Mouse (Mus musculus): ENCODE results near the gene Fam71e1. TPM values are rescaled to one million over a fixed set of nuclear protein-coding genes. Genes with fewer than 3 reads are reported as not detected.

Fam71e1 gene
- polyA plus RNA-seq, 1 experiment from 2014 or later: 4.4 TPM

DNA sequence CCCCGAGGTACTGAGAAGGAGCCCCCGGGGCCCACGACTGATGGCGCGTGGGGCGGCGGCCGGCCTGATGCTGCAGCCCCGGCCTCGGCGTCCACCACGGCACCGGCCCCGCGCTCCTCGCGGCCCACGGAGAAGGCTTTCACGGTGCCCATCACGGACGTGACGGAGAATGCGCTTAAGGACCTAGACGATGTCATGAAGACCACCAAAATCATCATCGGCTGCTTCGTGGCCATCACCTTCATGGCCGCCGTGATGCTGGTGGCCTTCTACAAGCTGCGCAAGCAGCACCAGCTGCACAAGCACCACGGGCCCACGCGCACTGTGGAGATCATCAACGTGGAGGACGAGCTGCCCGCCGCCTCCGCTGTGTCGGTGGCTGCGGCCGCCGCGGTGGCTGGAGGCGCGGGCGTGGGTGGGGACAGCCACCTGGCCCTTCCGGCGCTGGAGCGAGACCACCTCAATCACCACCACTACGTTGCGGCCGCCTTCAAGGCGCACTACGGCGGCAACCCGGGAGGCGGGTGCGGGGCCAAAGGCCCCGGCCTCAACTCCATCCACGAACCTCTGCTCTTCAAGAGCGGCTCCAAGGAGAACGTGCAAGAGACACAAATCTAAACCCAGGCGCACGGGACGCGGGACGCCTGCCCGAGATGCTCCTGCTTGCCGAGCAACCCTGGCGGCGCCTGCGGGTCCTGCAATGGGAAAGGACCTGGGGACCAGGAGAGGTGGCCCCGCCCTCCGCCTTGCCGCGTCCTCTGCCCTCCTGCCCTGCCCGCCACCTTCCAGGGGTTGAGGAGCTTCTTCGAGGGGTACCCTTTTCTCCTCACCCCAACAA lies 33.9 kb upstream of the Fam71e1 start:
- Histone ChIP-seq H3K27me3 (replicated peaks; ENCODE audit: control insufficient read depth, insufficient read depth, low read length) (peaks cover 49% of the 10 kb centered on the region), H3K4me2 (replicated peaks; ENCODE audit: low read depth) (peak overlapping the region; percentile 38), H3K4me1 (replicated peaks; ENCODE audit: control insufficient read depth, insufficient read depth, low read length) (no peaks in the 10 kb centered on the region), H3K4me3 (ENCODE audit: low read depth, low read length) (peak overlapping the region; percentile 16; the same call in 1 of the 2 replicates), H3K36me3 (ENCODE audit: control insufficient read depth, insufficient read depth) (no peaks in the 10 kb centered on the region), H3K27ac (ENCODE audit: low read depth, low read length) (no peak overlapping the region), H3K9me3 (ENCODE audit: control insufficient read depth) (no peaks in the 10 kb centered on the region), H3K9ac (ENCODE audit: low read depth, low read length) (no peak overlapping the region)
- no peak for ATAC-seq
- peak; percentile 61 for TF ChIP-seq CTCF (IDR thresholded peaks at IDR 0.05; ENCODE audit: low read depth)
- WGBS: 8% methylated on average over 72 of the region's 77 CpGs

DNA sequence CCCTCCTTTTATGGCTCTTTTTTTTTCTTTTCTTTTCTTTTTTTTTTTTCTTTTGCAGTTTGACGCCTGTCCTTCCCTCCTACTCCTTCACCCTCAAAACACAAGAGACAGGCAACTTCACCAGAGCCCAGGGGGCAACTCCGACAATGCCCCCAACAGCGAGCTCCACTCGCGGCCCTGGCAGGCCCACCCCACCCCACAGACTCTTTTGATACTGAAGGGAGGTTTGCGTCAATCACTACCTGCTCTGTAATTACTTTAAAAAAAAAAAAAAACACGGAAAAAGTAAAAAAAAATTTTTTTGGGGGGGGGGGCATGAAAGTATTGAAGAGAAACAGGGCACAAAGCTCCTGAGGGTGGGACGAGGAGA lies 33.3 kb upstream of the Fam71e1 start:
- peaks cover 49% of the 10 kb centered on the region for H3K27me3 ChIP-seq (replicated peaks; ENCODE audit: control insufficient read depth, insufficient read depth, low read length)
- no peaks in the 10 kb centered on the region for H3K9me3 ChIP-seq (ENCODE audit: control insufficient read depth)
- ATAC-seq: no peak
- peak overlapping the region; percentile 16; the same call in 1 of the 2 replicates for H3K4me3 ChIP-seq (ENCODE audit: low read depth, low read length)
- H3K27ac ChIP-seq (ENCODE audit: low read depth, low read length): no peak overlapping the region
- TF ChIP-seq CTCF (IDR thresholded peaks at IDR 0.05; ENCODE audit: low read depth): no peak
- H3K4me1 ChIP-seq (replicated peaks; ENCODE audit: control insufficient read depth, insufficient read depth, low read length): no peaks in the 10 kb centered on the region
- no peaks in the 10 kb centered on the region for H3K36me3 ChIP-seq (ENCODE audit: control insufficient read depth, insufficient read depth)
- H3K4me2 ChIP-seq (replicated peaks; ENCODE audit: low read depth): no peak overlapping the region
- no peak overlapping the region for H3K9ac ChIP-seq (ENCODE audit: low read depth, low read length)
- 23% methylated on average over 8 of the region's 8 CpGs for WGBS

- no peak for TF ChIP-seq CTCF (IDR thresholded peaks at IDR 0.05; ENCODE audit: low read depth)
- no peaks in the 10 kb centered on the region for H3K9me3 ChIP-seq (ENCODE audit: control insufficient read depth)
These were observed 32.7 kb upstream of the Fam71e1 start for GRCm38 (mm10) chr7:44463556-44464225.

GRCm38 (mm10) chr7:44464511-44464910 lies 31.9 kb upstream of the Fam71e1 start:
- peaks cover 9% of the 10 kb centered on the region; the same call in 1 of the 2 replicates for H3K4me1 ChIP-seq (replicated peaks; ENCODE audit: control insufficient read depth, insufficient read depth, low read length)
- H3K9me3 ChIP-seq (ENCODE audit: control insufficient read depth): no peaks in the 10 kb centered on the region
- no peak overlapping the region for H3K4me2 ChIP-seq (replicated peaks; ENCODE audit: low read depth)
- 42% methylated on average over 4 of the region's 4 CpGs for WGBS
- H3K4me3 ChIP-seq (ENCODE audit: low read depth, low read length): no peak overlapping the region
- TF ChIP-seq CTCF (IDR thresholded peaks at IDR 0.05; ENCODE audit: low read depth): no peak
- H3K27ac ChIP-seq (ENCODE audit: low read depth, low read length): no peak overlapping the region
- H3K36me3 ChIP-seq (ENCODE audit: control insufficient read depth, insufficient read depth): no peaks in the 10 kb centered on the region; the same call in 1 of the 2 replicates
- no peak for ATAC-seq
- peaks cover 49% of the 10 kb centered on the region for H3K27me3 ChIP-seq (replicated peaks; ENCODE audit: control insufficient read depth, insufficient read depth, low read length)
- H3K9ac ChIP-seq (ENCODE audit: low read depth, low read length): no peak overlapping the region

More at GRCm38 (mm10) chr7:44463556-44464225, 32.7 kb upstream of the Fam71e1 start:
- Histone ChIP-seq H3K27me3 (replicated peaks; ENCODE audit: control insufficient read depth, insufficient read depth, low read length) (peaks cover 49% of the 10 kb centered on the region), H3K4me2 (replicated peaks; ENCODE audit: low read depth) (no peak overlapping the region), H3K9ac (ENCODE audit: low read depth, low read length) (no peak overlapping the region), H3K4me1 (replicated peaks; ENCODE audit: control insufficient read depth, insufficient read depth, low read length) (peaks cover 5% of the 10 kb centered on the region; the same call in 1 of the 2 replicates), H3K27ac (ENCODE audit: low read depth, low read length) (no peak overlapping the region), H3K4me3 (ENCODE audit: low read depth, low read length) (no peak overlapping the region), H3K36me3 (ENCODE audit: control insufficient read depth, insufficient read depth) (no peaks in the 10 kb centered on the region)
- ATAC-seq: no peak
- WGBS: 82% methylated on average over 10 of the region's 10 CpGs

GRCm38 (mm10) chr7:44465111-44465510 lies 31.3 kb upstream of the Fam71e1 start, which contains the start of gene Aspdh:
Gene Aspdh (plus strand): TSS chr7:44465391.
- no peak for TF ChIP-seq CTCF (IDR thresholded peaks at IDR 0.05; ENCODE audit: low read depth)
- Histone ChIP-seq H3K4me2 (replicated peaks; ENCODE audit: low read depth) (no peak within 1 kb of the TSS), H3K36me3 (ENCODE audit: control insufficient read depth, insufficient read depth) (no peaks in the 10 kb centered on the region; the same call in 1 of the 2 replicates), H3K27me3 (replicated peaks; ENCODE audit: control insufficient read depth, insufficient read depth, low read length) (peaks cover 46% of the 10 kb centered on the region), H3K27ac (ENCODE audit: low read depth, low read length) (no peak within 1 kb of the TSS), H3K4me1 (replicated peaks; ENCODE audit: control insufficient read depth, insufficient read depth, low read length) (peaks cover 9% of the 10 kb centered on the region; the same call in 1 of the 2 replicates), H3K4me3 (ENCODE audit: low read depth, low read length) (no peak within 1 kb of the TSS), H3K9ac (ENCODE audit: low read depth, low read length) (no peak within 1 kb of the TSS), H3K9me3 (ENCODE audit: control insufficient read depth) (no peaks in the 10 kb centered on the region)
- 52% methylated on average over 2 of the region's 2 CpGs for WGBS
- no peak for ATAC-seq

Measured in intestine, postnatal 0 days (tissue).